Mouse (Mus musculus) thymus, postnatal 10 days (tissue): ENCODE measurements around the gene Twist2.
A peak's percentile ranks its signal among the peaks of the same experiment; 100 is the strongest.

Source experiments
- DNase-seq, 2 experiments: peaks; one replicate each; pipeline ENCODE4 v3.0.0; 2021; ENCODE audit warnings: low spot score in 2 of 2

Gene Twist2

GRCm38 (mm10) chr1:91800967-91801843 lies at the start of gene Twist2:
Gene Twist2, plus strand, starts transcription at chr1:91801461.
- no peak for DNase-seq

- DNase-seq: no peak
These were observed 48.3 kb upstream of the Twist2 start for GRCm38 (mm10) chr1:91752931-91753330.

- DNase-seq: peak; percentile 61 to 82
These were observed 46.2 kb upstream of the Twist2 start for GRCm38 (mm10) chr1:91755102-91755501.

DNA sequence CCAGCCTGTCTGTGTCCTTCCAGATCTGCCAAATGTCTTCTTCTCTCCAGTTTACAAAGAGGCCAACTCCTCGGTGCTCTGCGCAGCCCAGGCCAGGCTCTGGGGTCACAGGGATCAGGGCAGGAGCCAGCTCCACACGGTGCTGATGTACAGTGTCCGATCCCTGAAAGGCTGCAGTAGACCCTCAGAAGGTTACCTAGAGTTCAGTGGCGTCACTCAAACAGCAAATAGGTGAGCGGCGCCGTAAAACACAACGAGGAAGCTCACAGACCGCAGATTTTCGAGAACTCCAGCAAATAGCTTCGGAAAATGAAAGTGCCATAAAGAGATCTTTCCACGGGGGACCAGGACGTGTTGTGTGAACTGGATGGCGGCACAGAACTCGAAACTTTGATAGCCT lies 44.0 kb upstream of the Twist2 start:
- no peak for DNase-seq

- DNase-seq: no peak
These were observed 43.1 kb upstream of the Twist2 start for GRCm38 (mm10) chr1:91758143-91758542.

DNA sequence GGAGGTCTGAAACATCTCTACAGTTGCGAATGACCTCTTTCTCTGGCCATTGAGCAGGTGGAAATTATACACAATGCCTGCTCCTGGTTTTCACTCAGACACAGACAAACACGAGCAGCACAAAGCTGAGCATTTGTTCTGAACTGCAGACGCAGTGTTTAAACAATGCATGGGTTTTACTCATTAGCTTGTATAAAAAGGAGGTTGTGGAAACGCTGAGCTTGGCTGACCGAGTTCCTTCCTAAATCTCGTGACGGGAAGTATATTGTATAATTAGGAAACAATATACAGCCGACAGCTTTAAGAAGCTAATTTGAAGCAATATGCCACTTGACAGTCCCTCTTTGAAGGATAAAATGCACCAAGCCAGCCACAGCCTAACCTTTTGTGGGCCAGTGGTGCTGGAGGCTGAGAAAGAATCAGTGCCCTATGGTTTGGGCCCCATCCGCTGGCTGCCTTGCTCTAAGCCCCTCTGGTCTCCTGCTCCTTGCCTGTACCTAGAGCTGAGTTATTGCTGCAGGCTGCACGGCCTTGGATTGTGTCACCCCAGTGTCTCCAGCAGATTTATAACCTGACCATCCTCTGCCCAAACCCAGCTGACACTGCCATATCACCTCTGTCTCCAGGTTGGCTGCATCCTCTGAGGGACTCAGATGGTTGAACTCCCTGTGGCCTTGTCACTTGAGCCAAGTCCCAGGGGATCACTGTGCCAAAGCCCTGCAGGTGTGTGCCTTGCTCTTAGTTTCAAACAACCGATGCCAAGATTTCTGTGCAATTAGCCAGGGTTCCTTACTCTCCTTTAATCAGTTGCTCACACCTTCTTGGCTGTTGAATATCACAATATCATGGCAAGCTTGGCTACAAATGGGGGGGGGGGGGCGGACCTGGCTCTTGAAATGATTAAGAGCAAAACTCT lies 42.4 kb upstream of the Twist2 start:
- no peak for DNase-seq

- no peak for DNase-seq
These were observed 40.9 kb upstream of the Twist2 start for GRCm38 (mm10) chr1:91760140-91760986.

DNA sequence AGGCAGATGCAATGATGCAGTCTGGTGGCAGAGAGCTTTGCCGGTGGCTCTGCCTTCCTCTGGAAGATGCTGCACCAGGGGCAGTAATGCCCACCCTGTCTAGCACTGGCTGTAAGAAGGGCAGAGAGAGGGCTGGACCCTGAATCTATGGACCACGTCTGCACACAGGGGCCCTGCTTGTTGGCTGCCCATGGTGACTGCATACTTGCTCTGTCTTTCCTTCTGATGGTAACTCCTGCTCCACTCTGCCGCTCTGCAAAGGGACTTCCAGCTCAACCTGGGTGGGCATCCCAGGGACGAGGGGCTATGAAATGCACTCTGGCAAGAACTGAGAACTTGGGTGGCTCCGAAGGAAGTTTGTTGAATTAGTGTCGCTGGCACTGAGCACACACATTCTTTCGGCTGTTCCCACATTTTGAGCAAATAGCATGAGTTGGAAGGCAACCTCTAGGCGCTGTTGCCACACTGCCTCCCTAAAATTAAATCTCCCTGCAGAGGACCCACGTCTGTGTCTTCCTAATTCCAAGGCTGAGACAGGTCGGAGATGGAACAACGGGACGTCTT lies 38.7 kb upstream of the Twist2 start:
- DNase-seq: no peak

DNA sequence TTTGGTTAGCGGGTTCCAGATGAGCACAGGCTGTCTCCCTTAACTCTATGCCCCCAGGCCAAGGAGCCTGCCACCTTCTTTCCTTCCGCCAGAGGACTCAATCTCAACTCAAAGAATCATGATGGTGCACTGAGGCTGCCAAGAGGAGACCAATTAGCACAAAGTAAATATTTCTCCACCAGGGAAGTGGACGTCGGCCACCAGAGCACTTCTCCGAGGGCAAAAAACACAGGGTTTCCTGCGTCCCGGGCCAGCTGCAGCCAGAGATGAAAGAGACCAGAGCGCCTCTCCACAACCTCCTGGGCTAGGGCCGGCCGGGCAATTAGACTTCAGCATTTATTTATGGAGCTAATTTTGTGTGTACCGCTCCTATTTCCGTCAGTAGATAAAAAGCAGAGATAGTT lies 31.0 kb upstream of the Twist2 start:
- DNase-seq: no peak

DNA sequence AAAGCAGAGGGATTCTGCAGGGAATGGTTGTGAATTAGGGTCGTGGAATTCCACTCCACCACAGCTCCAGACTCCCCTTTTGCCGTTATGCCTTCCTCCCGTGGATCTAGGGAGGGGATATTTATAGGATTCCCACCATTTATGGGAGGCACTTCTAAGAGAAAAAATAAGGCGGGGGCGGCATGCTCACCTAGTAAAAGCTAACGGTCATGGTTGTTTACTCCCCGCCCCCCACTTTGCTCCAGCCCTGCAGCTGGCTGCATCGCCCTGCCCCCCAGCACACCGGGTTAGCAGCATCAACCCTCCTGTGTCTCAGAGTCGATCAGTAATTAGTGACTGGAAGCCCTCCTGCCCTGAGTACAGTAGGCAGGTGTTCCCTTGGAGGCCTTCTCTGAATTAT lies 30.6 kb upstream of the Twist2 start:
- no peak for DNase-seq

- DNase-seq: no peak
These were observed 24.3 kb upstream of the Twist2 start for GRCm38 (mm10) chr1:91776928-91777327.

GRCm38 (mm10) chr1:91779819-91780218 lies 21.4 kb upstream of the Twist2 start:
- no peak for DNase-seq

DNA sequence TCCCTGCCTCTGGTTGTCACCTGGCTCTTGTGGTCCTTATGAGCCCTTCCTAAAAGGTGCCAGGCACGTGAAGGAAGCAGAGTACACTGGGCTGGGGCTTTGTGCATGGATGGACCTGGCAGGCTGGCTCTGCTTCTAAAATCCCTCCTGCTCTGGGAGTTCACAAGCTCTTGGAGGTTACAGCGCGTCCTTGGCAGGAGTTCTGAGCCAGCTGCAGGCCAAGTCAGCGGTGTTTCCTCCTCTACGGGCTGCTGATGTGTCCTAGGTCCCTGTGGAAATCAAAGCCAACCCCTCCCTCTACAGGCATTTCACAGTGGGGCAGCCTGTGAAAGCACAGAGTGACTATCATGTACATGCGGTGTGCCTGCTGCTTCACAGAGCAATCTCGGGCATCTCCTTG lies 20.1 kb upstream of the Twist2 start:
- DNase-seq: no peak

DNA sequence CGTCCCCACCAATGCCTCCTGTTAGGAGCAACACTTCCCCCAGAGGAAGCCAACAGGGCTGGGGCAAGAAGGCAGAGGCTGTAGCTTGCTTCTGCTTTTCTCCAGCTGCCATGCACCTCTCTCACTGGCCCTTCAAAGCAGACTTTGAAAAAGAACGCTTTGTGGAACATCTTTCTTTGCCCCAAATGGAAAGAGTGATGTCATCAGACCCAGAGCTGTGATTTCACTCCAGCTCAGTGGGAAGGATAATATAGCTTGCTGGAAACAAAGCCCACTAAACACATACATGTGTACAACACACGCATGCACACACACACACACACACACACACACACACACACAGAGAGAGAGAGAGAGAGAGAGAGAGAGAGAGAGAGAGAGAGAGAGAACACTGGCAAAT lies 17.1 kb upstream of the Twist2 start:
- DNase-seq: no peak

DNA sequence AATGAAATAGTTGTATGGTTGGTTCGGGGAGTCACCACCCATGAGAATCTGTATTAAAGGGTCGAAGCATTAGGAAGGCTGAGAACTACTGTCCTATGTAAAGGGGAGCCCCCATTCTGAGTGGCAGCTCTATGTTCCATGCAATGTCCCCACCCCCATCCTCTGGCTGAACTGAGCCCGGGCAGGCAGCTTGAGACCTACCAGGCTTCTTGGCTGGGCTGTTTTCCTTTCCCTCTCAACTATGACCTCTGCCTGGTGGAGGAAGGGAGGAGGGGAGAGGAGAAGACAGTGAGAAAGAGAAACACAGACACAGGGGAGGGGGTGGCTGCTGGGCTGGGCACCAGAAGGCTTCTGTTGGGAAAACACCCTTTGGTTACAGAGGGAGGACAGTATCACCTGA lies 1.9 kb upstream of the Twist2 start:
- no peak for DNase-seq

DNA sequence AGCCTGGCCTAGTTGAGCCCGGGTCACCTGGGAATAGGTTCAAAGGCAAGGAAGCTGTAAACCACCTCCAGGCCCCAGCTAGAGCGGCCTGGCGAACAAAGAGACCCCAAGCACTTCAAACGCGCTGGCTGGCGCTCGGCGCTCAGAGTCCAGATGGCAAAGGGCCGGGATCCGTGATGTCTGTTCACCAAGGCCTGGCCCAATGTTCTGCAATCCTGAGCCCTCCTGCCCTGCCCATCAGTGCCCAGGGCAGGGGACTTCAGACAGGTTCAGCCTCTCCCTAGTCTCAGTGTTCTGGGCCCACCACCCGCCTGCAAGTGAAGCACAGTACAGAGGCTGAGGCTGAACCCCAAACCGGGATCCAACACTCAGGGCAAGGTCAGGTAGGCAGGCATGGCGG lies 913 bp upstream of the Twist2 start:
- DNase-seq: no peak

- DNase-seq: no peak
These were observed 644 bp downstream of the Twist2 start for GRCm38 (mm10) chr1:91801844-91802366.

DNA sequence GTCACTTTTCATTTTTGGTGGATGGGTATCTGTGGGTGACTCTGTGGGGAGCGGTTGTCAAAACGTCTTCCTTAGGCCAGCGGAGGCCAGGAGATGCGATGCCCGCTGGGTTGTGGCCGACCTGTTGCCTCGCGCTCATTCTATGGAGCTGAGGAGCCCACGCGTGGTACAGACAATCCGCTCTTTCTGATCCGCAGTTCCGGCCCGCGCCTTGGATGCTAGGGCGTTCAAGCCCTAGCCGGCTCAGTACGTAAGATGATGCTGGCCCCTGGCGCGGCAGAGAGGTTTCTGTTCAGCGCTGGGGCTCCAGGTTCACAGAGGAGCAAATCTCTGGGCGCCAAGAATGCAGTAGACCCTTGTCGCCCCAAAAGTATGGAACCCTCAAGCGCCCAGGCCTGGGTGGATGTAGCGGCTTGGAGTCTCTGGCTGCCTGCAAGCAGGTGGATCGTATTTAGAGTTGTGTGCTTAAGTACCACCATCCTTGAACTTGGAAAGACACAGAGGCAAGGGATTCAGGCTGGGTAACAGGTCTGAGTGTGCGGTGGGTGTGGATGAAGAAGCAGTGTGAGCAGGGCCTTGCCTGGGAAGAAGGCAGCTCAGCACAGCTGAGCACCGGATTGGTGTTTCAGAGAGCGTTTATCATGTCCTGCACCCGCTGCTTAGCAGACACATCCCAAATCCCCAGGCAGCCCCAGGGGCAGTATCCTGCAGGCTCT lies 1.3 kb downstream of the Twist2 start:
- DNase-seq: no peak

- no peak for DNase-seq
These were observed 2.2 kb downstream of the Twist2 start for GRCm38 (mm10) chr1:91803416-91803815.

GRCm38 (mm10) chr1:91816067-91816466 lies 14.8 kb downstream of the Twist2 start:
- no peak for DNase-seq

DNA sequence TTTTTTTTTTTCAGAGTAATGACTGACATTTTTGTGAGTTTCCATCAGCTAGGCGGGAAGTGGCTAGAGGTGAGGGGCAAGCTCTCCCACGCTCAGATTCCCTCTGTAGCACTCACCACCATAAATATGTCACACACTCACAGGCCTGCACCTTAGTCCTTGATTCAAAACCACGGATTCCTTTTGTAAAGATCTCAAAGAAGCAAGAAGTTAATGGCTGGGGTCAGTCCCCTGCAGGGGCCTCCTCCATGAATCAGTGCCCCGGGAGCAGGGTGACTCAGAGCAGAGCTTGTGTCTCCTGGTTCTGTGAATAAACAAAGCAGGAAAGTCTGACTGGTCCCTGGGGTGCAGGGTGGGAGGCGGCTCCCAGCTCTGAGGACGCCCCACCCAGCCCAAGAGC lies 15.3 kb downstream of the Twist2 start:
- no peak for DNase-seq
